Mouse (Mus musculus) right cerebral cortex, postnatal 4 days (tissue): ENCODE measurements around the gene Morn3.
"Not testable (repeated sequence)": the region's sequence is repeated elsewhere in the genome, so short reads cannot be mapped to it uniquely, and the experiment has no call there.

Source experiments
- DNase-seq: peaks from one replicate; pipeline ENCODE4 v3.0.0-alpha.2; 2022

Gene Morn3

DNA sequence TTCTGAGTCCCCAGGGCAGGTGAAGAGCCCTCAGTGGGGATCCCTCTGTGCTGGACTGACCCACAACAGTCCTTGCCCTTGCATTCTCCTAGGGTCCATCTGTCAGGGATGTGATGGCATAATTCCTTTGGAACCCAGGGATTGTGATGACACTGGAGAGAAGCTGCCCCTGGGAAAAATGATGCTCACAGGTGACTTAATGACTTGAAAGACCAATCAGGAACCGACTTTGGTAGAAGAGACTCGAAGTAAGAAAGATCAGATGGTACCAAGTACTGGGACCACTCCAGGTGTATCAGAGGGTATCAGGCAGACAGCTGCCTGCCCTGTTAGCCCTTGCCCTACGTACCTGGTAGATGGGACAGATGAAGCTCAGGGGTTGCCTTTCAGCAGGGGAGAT is at the start of gene Morn3:
Morn3 (minus strand) TSS at position 101 of the 400 bp plus-strand sequence.
- no peak for DNase-seq

DNA sequence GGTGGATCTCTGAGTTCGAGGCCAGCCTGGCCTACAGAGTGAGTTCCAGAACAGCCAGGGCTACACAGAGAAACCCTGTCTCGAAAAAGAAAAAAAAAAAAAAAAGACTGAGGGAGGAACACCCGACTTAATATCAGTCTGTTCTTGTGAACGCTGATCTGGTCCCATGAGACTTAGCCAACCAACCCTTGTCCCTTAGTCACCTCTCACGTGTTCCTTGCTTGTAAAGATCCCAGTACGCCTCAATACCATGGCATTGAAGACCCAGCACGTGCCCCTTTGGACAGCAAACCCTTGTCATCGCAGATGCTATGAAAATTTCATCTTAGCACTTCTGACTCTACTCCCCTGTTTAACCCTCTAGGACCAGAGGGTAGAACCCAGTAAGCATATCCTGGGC is 49.5 kb upstream of the Morn3 start:
- no peak for DNase-seq

DNA sequence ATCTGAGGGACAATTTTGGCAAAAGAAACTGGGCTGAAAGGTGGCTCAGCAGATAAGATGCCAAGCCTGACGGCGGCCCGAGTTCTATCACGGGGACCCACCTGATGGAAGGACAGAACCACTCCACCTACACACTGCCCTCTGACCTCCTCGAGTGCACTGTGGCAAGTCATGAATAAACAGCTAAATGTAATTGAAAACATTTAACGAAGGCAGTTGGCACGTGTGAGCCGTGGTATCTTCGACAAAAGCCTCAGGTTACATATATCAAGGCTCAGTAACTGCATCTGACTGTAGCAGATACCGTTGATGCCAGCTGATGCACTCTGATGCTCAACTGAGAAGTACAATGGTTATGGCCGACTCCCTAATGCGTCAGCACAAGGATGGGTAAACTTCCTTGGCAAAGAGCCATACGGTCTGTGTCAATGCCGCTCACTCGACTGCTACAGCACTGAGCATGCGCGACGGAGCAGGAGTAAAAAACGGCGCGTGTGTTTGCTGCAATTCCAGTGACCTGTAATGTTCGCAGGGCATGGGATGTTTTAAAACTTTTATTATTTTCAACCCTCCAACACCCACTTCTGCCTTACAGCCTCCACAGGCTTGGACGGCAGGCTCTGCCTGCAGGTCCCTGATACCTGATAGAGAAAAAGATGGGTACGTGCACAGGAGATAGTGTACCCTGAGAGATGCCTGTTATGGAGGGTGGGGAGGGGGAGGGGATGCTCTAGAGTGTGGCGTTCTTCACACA is 47.6 kb upstream of the Morn3 start:
- no peak for DNase-seq

DNA sequence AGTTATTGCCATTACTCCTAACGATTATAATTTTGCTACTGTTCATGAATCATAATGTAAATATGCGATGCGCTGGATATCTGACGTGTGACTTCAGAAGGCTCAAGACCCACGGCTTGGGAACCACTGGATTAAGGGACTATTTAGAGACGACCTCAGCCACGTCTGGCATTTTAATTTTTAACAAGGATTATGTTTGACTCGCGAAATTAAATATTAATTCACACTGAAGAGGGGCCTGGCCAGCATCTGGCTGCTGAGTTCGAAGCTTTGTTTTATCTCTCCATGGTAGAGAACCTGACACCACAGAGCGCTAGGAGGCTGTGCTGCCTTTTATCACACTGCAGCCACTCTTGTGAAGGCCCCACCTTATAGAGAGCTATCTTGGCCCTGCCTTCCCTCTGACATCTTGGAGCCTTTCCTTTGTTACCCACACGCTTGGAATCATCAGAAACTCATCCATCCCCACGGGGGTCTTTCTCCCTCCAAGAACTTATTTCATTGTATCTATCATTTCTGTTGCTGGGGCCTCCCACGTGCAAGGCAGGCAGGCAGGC is 46.3 kb upstream of the Morn3 start:
- no peak for DNase-seq

DNA sequence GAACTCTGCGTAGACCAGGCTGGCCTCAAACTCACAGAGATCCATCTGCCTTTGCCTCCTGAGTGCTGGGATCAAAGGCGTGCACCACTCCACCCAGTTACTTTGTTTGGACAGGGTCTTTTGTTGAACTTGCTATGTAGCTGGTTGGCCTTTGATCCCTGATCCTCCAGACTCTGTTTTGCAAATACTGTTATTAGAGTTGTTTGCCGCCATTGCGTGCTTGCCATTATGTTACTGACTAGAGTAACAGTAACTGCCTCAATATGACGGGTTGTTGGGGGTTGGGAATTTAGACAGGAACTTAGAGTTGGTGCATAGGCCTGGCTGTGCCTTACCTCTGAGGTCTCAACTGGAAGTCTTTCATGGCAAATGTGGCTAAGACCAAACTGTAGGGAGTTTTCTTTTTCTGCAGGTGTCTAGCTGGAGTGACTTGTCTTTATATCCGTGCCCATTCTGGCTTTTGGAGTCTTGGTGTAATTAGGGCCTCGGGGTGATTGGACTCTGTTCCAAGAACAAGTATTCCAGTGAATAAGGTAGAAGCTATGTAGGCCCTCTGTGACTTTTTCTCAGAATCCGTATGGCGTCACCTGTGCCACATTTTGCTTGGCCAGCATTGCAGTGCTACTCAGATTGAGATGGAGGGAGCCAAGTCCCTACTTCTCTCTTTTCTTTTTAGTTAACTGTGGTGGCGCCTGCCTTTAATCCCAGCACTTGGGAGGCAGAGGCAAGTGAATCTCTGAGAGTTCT is 43.9 kb upstream of the Morn3 start:
- no peak for DNase-seq

DNA sequence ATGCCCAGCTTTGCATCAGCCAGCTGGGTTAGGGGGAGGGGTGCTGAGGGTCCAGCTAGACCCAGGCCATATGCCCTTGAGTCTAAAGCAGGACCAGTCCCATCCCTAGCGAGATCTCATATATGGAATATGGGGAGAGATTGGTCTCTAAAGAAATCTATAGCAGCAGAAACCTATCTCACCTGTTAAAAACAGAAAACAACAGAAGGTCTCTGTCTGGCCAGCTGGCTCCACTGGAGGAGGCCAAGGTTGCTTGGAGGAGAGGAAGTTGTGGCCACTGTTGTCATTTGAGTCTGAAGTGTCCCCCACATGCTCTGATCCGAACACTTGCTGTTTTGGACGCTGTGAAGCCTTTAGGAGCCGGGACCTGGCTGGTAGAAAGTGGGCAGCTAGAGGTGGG is 42.0 kb upstream of the Morn3 start:
- DNase-seq = no peak

DNA sequence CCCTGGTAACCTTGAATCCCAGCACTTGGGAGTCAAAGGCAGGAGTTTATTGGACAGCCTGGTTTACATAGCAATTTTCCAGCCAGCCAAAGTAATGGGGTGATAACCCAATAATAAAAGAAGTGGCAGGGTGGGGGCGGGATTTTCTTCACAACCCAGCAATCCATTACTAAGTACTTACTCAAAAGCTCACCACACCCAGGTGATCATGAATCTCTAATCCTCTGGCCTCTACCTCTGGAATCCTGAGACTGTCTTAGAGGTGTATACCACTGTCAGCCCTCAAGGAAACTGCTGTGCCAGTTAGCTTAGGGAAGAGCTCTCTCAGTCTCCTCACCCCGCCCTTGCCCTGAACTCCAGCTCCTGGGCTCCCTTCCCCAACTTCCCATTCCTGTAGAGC is 39.7 kb upstream of the Morn3 start:
- no peak for DNase-seq

DNA sequence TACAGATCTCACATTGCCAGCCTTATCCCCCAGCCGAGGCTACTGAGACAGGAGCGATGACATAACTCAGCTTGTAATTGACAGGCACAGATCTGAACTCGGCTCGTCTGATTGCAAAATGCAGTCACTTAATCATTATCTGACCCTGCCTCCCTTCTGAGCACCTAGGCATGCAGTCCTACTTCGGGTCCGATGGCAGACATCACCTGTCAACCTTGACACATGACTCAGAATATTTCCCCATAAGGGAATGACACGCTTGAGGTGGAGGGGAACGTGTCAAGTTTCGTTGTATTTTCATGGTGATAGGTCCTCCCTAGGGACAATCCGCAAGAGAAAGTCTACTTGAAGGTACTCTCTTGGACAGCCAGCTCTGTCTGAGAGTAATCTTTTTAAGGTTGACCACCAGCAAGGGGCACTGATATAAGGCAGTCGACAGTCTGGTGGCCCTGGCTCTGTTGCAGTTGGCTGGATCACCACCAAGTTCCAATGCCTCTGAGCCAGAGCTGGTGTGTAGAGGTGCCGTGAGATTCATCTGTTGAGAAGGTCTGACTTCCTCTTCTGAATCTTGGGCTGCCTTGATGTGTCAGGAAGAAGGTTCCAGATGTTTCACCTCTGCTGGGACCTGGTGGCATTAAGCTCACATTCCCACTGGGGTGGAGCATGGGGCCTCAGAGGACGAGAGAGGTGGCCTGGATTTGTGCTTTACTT is 36.7 kb upstream of the Morn3 start:
- DNase-seq = no peak

DNA sequence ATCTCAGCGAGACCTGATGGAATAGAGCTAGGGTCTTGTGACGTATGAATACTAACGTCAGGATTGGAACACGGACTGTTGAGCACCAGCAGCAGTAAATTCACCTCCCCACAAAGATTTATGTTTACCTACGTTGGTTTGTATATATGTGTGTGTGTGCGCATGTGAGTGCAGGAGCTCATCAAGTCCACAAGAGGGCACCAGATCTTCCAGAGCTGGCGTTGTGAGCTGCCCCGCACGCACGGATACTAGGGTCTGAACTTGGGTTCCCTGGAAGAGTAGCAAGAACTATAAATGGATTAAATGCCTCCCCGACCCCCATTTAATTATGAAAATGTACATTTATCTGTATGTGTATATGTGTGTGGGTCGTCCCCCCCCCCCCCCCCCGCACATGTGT is 33.7 kb upstream of the Morn3 start:
- DNase-seq = no peak

DNA sequence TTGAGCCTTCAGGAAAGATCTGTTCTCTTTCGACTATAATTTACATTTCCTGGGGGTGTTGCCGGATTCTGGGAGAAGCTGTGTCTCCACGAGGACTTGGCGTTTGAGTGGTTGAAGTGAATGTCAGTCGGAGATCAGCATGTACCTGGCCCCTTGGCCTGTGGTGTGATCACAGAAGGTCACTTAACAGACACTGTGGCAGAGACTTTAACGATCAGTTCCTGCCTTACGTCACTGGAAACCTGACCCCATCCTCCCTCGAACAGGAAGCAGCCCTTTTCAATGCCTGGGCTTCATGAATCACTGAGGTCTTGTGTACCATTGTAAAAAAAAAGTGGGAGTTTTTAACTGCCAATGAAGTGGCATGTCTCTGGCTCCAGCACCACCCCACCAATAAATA is 33.2 kb upstream of the Morn3 start:
- DNase-seq = no peak

DNA sequence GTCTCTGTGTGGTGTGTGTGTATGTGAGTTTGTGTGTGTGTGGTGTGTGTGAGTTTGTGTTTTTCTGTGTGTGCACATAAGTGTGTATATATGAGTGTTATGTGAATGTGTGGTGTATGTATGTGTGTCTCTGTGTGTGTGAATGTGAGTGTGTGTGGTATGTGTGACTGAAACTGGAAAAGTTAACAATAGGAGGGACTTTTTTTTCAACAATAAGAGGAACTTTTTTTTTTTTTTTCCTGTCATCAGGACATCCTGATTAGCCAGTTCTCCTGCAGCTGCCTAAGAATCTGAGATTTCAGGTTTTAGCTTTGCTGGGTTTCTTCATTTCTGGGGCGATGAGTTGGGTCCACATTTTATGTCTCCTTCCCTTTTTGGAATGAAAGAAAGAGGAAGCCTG is 32.8 kb upstream of the Morn3 start:
- no peak for DNase-seq

DNA sequence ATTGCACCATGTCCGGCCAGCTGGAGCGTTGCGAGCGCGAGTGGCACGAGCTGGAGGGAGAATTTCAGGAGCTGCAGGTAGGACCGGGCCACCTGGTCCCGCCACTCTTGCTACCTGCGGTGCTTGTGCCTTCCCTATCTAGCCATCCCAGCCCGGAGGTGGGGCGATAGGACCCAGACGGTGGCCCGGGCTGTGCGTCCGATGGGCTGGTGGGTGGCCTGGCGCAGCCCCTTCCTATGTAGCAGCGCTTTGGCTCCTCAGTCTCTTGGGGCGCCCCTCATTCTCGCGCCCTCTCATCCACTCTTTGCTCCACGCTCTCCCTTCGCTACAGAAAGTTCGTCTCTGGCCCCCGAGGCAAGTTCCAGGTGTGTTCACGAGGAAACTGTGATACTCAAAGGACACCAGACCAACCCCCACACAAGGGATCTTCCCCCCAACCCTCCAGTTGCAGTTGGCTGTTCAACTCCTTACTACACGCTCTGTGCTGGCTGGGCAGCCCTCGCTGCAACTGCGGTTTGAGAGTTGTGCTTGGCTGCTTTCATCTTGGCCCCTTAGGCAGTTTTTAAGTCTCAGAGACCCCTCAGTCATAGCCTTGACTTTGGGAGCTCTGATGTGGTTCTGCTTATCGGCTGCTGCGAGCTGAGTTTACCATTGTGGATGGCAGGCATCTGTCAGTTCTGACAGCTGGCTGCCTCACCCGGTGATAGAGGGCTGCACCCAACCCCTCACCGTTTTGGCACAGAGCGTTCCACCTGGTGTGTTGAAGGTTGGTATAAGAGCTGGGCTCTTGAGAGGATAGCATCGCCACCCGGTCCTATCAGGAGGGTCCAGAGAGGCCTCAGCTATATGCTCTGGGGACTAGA is 29.8 kb upstream of the Morn3 start:
- DNase-seq = no peak

DNA sequence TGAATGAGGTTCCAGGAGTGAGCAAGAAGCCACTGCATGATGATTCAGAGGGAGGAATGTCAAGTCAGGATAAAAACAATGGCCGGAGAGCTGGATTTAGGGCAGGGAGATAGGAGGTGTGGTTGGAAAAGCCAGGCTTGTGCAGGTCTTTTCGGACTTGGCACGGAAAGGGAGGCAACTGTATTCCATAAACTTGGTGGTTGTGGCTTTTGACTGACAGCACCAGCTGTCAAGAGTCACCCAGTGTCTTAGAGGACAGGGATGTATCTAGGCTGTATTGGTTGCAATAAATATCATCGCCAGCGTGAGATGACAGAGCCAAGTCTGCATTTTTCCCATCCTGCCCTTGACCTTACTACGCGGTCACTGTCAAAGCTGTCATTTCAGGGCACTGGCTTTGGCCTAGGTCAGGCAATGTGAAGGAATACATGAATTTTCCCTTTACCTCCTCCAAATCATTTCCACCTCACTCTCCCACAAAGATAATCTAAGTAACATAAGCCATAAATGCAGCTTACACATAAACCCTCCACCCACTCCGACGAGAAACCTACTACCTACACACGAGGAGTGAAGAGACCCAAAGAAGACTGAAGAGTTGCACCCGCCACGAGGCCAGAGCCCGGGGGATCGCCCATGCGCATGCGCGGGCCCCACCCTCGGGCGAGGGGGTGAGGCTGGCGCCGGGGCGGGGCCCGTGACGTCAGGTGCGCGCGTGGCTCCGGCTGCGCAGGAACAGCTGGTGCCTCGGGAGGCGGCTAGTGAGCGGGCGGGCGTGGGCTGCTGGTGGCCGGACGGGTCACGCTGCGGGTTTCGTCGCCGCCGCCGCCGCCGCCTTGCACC is 29.0 kb upstream of the Morn3 start:
- DNase-seq = peak; percentile 94

DNA sequence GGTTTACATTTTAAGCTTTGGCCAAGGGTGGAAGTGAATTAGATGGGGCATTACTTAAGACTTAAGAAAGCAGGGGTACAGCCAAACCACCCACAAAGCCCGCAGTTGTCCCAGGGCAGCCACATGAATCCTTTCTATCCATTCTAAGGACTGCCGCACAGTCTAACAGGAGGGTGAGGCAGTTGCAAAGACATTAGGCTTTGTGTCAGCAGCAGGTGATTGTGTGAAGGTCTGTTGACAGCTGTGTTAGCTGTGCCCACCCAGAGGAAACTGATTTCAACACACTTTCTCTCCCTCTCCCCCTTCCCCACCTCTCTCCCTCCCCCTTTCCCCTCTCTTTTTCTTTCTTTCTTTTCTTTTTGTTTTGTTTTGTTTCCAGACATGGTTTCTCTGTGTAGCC is 21.9 kb upstream of the Morn3 start:
- DNase-seq = no peak

DNA sequence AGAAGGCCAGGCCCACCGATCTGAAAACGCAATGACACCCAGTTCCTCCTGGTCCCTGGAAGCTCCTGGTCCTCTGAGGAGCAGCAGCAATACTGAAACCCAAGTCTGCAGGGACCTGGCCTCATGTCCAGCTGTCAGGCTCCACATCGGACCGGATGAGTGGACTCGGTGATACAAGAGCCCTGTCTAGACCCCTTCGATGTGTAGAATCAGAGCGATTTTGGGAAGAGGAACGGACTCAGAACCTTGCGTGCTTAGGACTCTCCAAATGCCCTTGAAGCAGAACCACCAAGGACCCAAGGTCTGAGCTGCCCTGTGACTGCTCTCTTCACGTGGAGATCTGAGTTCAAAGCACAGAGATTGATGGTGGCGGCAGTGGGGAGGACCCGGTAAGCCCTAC is 21.3 kb upstream of the Morn3 start, which contains the start of gene Tmem120b:
Tmem120b (plus strand) TSS at position 301 of the 400 bp plus-strand sequence.
- no peak for DNase-seq

DNA sequence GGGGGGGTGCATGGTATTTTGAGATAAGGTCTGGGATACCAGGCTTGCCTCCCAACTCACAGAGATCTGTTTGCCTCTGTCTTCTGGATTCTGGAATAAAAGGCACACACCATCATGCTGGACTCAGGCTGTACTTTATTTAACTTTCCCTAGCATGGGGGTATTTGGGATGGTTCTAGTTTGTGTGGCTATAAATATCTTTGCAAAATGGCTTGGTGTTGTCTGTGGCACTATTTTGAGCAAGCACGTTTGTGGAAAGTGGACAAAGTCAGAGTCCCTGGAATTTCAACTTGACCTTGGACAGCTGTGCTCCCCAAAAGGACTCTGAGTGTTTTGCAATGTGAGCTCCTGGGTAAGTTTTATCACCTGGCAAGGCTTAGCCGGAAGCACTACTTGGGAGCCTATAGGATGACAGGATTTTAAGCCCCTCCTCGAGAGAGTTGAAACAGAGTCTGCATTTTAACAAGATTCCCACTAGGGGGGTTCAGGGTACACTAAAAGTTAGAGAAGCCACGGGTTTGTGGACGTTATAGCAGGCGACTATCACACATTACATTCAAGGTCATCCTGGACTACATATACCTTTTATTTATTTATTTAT is 20.7 kb upstream of the Morn3 start:
- DNase-seq = no peak

DNA sequence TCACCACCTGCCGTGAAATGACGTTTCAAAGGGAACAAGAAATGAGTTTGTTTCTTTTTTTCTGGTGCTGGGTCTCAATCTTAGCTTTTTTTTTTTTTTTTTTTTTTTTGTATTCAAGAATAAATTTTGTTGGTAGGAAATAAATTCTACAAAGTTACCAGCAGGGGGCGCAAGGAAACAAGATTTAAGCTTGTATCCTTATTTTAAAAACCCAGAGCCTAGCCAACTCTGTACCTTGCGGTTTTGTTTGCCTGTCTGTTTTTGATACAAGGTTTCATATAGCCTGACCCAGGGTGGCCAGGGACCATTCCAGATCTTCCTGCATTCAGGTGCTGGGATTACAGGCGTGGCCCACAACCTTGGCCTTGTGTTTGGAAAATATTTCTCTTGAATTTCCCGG is 17.4 kb upstream of the Morn3 start:
- peak; percentile 73 for DNase-seq

DNA sequence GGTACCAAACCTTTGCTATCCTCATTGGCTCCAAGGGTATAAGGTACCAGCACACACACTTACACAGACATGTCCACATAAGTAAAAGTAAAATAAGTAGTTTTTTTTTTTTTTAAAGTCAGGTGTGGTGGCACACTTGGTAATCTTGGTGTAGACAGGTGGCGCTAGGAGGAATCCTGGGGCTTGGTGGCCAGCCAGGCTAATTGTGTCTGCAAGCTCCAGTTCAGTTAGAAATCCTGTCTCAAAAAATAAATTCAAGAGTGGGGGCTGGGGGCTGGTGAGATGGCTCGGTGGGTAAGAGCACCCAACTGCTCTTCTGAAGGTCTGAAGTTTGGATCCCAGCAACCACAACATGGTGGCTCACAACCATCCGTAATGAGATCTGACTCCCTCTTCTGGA is 16.3 kb upstream of the Morn3 start:
- DNase-seq = no peak

DNA sequence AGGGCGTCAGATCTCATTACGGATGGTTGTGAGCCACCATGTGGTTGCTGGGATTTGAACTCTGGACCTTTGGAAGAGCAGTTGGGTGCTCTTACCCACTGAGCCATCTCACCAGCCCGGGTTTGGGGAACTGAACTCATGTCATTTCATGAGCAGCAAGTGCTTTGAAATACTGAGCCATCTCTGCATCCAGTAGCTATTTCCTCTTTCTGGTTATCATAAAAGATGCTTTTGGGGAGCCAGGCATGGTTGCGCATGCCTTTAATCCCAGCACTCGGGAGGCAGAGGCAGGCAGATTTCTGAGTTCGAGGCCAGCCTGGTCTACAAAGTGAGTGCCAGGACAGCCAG is 14.6 kb upstream of the Morn3 start:
- not testable (repeated sequence) for DNase-seq

DNA sequence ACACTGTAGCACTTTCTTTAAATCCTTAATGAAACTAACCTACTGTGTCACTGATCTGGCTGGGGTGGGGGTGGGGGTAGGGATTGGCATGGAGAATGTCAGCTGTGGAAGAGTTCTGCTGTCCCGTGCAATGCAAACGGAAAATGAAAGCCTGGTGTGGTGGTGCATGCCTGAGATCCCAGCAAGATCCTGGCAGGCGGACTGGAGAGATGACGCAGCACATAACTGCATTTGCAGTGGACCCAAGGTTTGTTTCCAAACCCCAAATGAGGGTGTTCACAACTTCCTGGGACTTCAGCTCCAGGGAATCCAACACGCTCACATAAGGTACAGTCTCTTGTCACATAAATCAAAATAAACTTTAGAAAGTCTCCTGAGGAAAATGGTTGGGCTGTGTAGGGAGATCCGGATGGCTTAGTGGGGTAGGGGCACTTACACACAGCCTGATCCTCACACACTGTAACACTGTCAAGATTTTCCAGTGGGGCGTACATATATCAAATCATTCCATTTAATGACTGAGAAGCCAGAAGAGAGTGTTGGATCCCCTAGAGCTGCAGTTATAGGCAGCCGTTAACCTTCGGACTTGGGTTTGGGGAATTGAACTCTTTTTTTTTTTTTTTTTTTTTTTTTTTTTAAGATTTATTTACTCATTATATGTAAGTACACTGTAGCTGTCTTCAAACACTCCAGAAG is 14.0 kb upstream of the Morn3 start:
- no peak for DNase-seq
